Mouse (Mus musculus) MEL (cell line): ENCODE measurements around the gene Rhbdl3. TPM values are rescaled to one million over a fixed set of nuclear protein-coding genes. Genes with fewer than 3 reads are reported as not detected.

Experiments used
- DNase-seq: peaks from one replicate; pipeline ENCODE4 v3.0.0; 2011; ENCODE audit warnings: low read depth, low spot score
- H3K27ac ChIP-seq: 2 replicates; pipeline ENCODE4 v1.5.1; 2012; ENCODE audit warnings: low read depth, mild to moderate bottlenecking, control low read depth, low read length, moderate library complexity; ENCODE audit not compliant: control insufficient read depth
- H3K27me3 ChIP-seq, 2 experiments: fragments of 150-350 bp in 1 of 2; sonication (generic) in 1 of 2; 2 replicates each; pipeline ENCODE4 v1.6.1; 2012; ENCODE audit warnings: low read length in 2 of 2, mild to moderate bottlenecking in 2 of 2, improper control_type of control experiment in 1 of 2, moderate library complexity in 1 of 2; ENCODE audit not compliant: insufficient read depth in 2 of 2, control insufficient read depth in 1 of 2
- H3K36me3 ChIP-seq, 2 experiments: 2 replicates each; pipeline ENCODE4 v1.6.1; 2012 to 2014; ENCODE audit warnings: low read length in 2 of 2, improper control_type of control experiment in 1 of 2, inconsistent platforms in 1 of 2, mild to moderate bottlenecking in 1 of 2; ENCODE audit not compliant: insufficient read depth in 2 of 2, control insufficient read depth in 1 of 2
- H3K4me1 ChIP-seq, 2 experiments: fragments of 150-350 bp in 1 of 2; sonication (generic) in 1 of 2; 2 replicates each; pipeline ENCODE4 v1.6.1; 2012; ENCODE audit warnings: low read length in 2 of 2, improper control_type of control experiment in 1 of 2, mild to moderate bottlenecking in 1 of 2; ENCODE audit not compliant: insufficient read depth in 2 of 2, control insufficient read depth in 1 of 2
- H3K4me3 ChIP-seq, 2 experiments: fragments of 150-350 bp in 1 of 2; sonication (generic) in 1 of 2; 2 replicates each; pipeline ENCODE4 v1.5.1; 2012; ENCODE audit warnings: low read depth in 2 of 2, low read length in 2 of 2, mild to moderate bottlenecking in 2 of 2, moderate library complexity in 2 of 2, control low read depth in 1 of 2, improper control_type of control experiment in 1 of 2; ENCODE audit not compliant: control insufficient read depth in 1 of 2, insufficient read depth in 1 of 2
- H3K79me2 ChIP-seq: 2 replicates; pipeline ENCODE4 v1.6.1; 2012; ENCODE audit warnings: mild to moderate bottlenecking, low read length, moderate library complexity; ENCODE audit not compliant: control insufficient read depth, poor library complexity, insufficient read depth
- H3K9ac ChIP-seq: 2 replicates; pipeline ENCODE4 v1.6.1; 2012; ENCODE audit warnings: low read depth, mild to moderate bottlenecking, control low read depth, low read length, moderate library complexity; ENCODE audit not compliant: control insufficient read depth, poor library complexity, severe bottlenecking
- H3K9me3 ChIP-seq: fragments of 150-350 bp; sonication (generic); replicated peaks from 2 replicates; pipeline ENCODE4 v1.6.1; 2012; ENCODE audit warnings: mild to moderate bottlenecking, low read length, improper control_type of control experiment, moderate library complexity; ENCODE audit not compliant: insufficient read depth
- BHLHE40 ChIP-seq: IDR thresholded peaks from 2 replicates; pipeline ENCODE4 v1.6.1; 2012; ENCODE audit warnings: low read depth, mild to moderate bottlenecking, inconsistent platforms, low read length, improper control_type of control experiment, borderline replicate concordance
- CHD1 ChIP-seq: IDR thresholded peaks from 2 replicates; pipeline ENCODE4 v1.6.1; 2012; ENCODE audit warnings: low read depth, mild to moderate bottlenecking, inconsistent platforms, low read length, improper control_type of control experiment
- CHD2 ChIP-seq: IDR thresholded peaks from 2 replicates; pipeline ENCODE4 v1.6.1; 2011; ENCODE audit warnings: low read length, improper control_type of control experiment
- CTCF ChIP-seq, 3 experiments: IDR thresholded peaks in 2 of 3; conservative IDR thresholded peaks in 1 of 3; 2 replicates each; pipeline ENCODE4 v1.5.1; 2011 to 2012; ENCODE audit warnings: low read length in 3 of 3, low read depth in 2 of 3, mild to moderate bottlenecking in 2 of 3, improper control_type of control experiment in 1 of 3, inconsistent platforms in 1 of 3, mixed read lengths in 1 of 3, moderate library complexity in 1 of 3; ENCODE audit not compliant: control insufficient read depth in 1 of 3, insufficient read depth in 1 of 3, poor library complexity in 1 of 3, severe bottlenecking in 1 of 3
- ELF1 ChIP-seq: IDR thresholded peaks from 2 replicates; pipeline ENCODE4 v1.6.1; 2014; ENCODE audit warnings: low read depth, mild to moderate bottlenecking, inconsistent platforms, low read length, improper control_type of control experiment, moderate library complexity
- ETS1 ChIP-seq: IDR thresholded peaks from 2 replicates; pipeline ENCODE4 v1.6.1; 2012; ENCODE audit warnings: low read depth, mild to moderate bottlenecking, inconsistent platforms, low read length, improper control_type of control experiment, moderate library complexity
- GABPA ChIP-seq: IDR thresholded peaks from 2 replicates; pipeline ENCODE4 v1.6.1; 2012; ENCODE audit warnings: low read depth, mild to moderate bottlenecking, inconsistent platforms, low read length, improper control_type of control experiment, moderate library complexity
- HCFC1 ChIP-seq: IDR thresholded peaks from 2 replicates; pipeline ENCODE4 v1.6.1; 2012; ENCODE audit warnings: low read depth, mild to moderate bottlenecking, inconsistent platforms, low read length, improper control_type of control experiment, moderate library complexity
- JUND ChIP-seq: IDR thresholded peaks from 2 replicates; pipeline ENCODE4 v1.6.1; 2011; ENCODE audit warnings: low read depth, mild to moderate bottlenecking, improper control_type of control experiment, low read length
- KAT2A ChIP-seq: conservative IDR thresholded peaks from 2 replicates; pipeline ENCODE4 v1.6.1; 2012; ENCODE audit warnings: low read depth, low read length, improper control_type of control experiment, inconsistent platforms
- MAX ChIP-seq: IDR thresholded peaks from 2 replicates; pipeline ENCODE4 v1.6.1; 2011; ENCODE audit warnings: low read length, improper control_type of control experiment
- MEF2A ChIP-seq: IDR thresholded peaks from 2 replicates; pipeline ENCODE4 v1.6.1; 2014; ENCODE audit warnings: low read depth, mild to moderate bottlenecking, inconsistent platforms, low read length, improper control_type of control experiment; ENCODE audit not compliant: poor library complexity, insufficient replicate concordance, severe bottlenecking; ENCODE audit errors: extremely low read depth
- MXI1 ChIP-seq: IDR thresholded peaks from 2 replicates; pipeline ENCODE4 v1.6.1; 2011; ENCODE audit warnings: mild to moderate bottlenecking, low read depth, low read length, improper control_type of control experiment
- MYC ChIP-seq: IDR thresholded peaks from 2 replicates; pipeline ENCODE4 v1.6.1; 2011; ENCODE audit warnings: low read depth, mild to moderate bottlenecking, low read length, improper control_type of control experiment, moderate library complexity
- NELFE ChIP-seq: IDR thresholded peaks from 2 replicates; pipeline ENCODE4 v1.6.1; 2011; ENCODE audit warnings: low read depth, low read length, improper control_type of control experiment
- POLR2A ChIP-seq, 2 experiments: IDR thresholded peaks; 2 replicates each; pipeline ENCODE4 v1.6.1; 2011 to 2012; ENCODE audit warnings: low read length in 2 of 2, mild to moderate bottlenecking in 2 of 2, control low read depth in 1 of 2, improper control_type of control experiment in 1 of 2, low read depth in 1 of 2, moderate library complexity in 1 of 2; ENCODE audit not compliant: control insufficient read depth in 1 of 2, insufficient read depth in 1 of 2, poor library complexity in 1 of 2
- POLR2AphosphoS2 ChIP-seq: IDR thresholded peaks from 2 replicates; pipeline ENCODE4 v1.6.1; 2011; ENCODE audit warnings: low read length, improper control_type of control experiment
- POLR2AphosphoS5 ChIP-seq: IDR thresholded peaks from 2 replicates; pipeline ENCODE4 v1.6.1; 2012; ENCODE audit warnings: low read depth, borderline replicate concordance, mild to moderate bottlenecking, inconsistent platforms, low read length, moderate library complexity, mixed read lengths
- RAD21 ChIP-seq: IDR thresholded peaks from 2 replicates; pipeline ENCODE4 v1.6.1; 2011; ENCODE audit warnings: mild to moderate bottlenecking, low read depth, low read length, improper control_type of control experiment
- SIN3A ChIP-seq: IDR thresholded peaks from 2 replicates; pipeline ENCODE4 v1.6.1; 2012; ENCODE audit warnings: low read length, improper control_type of control experiment, inconsistent platforms
- SMC3 ChIP-seq: IDR thresholded peaks from 2 replicates; pipeline ENCODE4 v1.6.1; 2011; ENCODE audit warnings: low read depth, low read length, improper control_type of control experiment
- TAL1 ChIP-seq: IDR thresholded peaks from 2 replicates; pipeline ENCODE4 v1.6.1; 2012; ENCODE audit warnings: mild to moderate bottlenecking, inconsistent platforms, low read length, moderate library complexity, mixed read lengths
- TBP ChIP-seq: IDR thresholded peaks from 2 replicates; pipeline ENCODE4 v1.8.0; 2011; ENCODE audit warnings: low read depth, low read length, improper control_type of control experiment
- TCF12 ChIP-seq: IDR thresholded peaks from 2 replicates; pipeline ENCODE4 v1.6.1; 2014; ENCODE audit warnings: low read depth, mild to moderate bottlenecking, inconsistent platforms, low read length, improper control_type of control experiment, moderate library complexity
- USF1 ChIP-seq: IDR thresholded peaks from 2 replicates; pipeline ENCODE4 v1.6.1; 2014; ENCODE audit warnings: low read depth, mild to moderate bottlenecking, inconsistent platforms, low read length, improper control_type of control experiment, moderate library complexity
- USF2 ChIP-seq, 2 experiments: IDR thresholded peaks; 2 replicates each; pipeline ENCODE4 v1.6.1; 2011 to 2012; ENCODE audit warnings: improper control_type of control experiment in 2 of 2, low read length in 2 of 2, borderline replicate concordance in 1 of 2, inconsistent platforms in 1 of 2, low read depth in 1 of 2, mild to moderate bottlenecking in 1 of 2; ENCODE audit not compliant: insufficient read depth in 1 of 2
- ZC3H11A ChIP-seq: IDR thresholded peaks from 2 replicates; pipeline ENCODE4 v1.6.1; 2012; ENCODE audit warnings: low read depth, mild to moderate bottlenecking, inconsistent platforms, low read length, improper control_type of control experiment
- ZMIZ1 ChIP-seq: IDR thresholded peaks from 2 replicates; pipeline ENCODE4 v1.6.1; 2012; ENCODE audit warnings: low read depth, mild to moderate bottlenecking, inconsistent platforms, low read length, improper control_type of control experiment, moderate library complexity
- polyA plus RNA-seq, 2 experiments: library from polyadenylated mRNA; stranded (reverse) in 1 of 2; unstranded in 1 of 2; fragments of >175 nt in 1 of 2; fragments of >200 nt in 1 of 2; gene quantifications; 2 replicates each; pipeline versions ENCODE4 v1.2.1 to v1.2.4; 2012; ENCODE audit warnings: low replicate concordance in 2 of 2, low read depth in 1 of 2; ENCODE audit not compliant: insufficient read length in 2 of 2, insufficient read depth in 1 of 2, missing spikeins in 1 of 2
- total RNA-seq: library from RNA; depleted of rRNA; stranded (reverse); fragments of 300-350 nt; gene quantifications from 2 replicates; pipeline ENCODE4 v1.2.3, GENCODE M21; 2012

Gene Rhbdl3
- total and polyA plus RNA-seq, 3 experiments = 0.04 to 0.11 TPM; not detected in 1

GRCm38 (mm10) chr11:80287150-80287549 lies 13.6 kb upstream of the Rhbdl3 start (continued):
- no peak for TF ChIP-seq NELFE
- TF ChIP-seq SMC3 = peak; percentile 83
- peak; percentile 69 for TF ChIP-seq USF1
- no peak for TF ChIP-seq POLR2A (IDR thresholded peaks at IDR 0.05; ENCODE audit: control insufficient read depth in 1 of 2, insufficient read depth in 1 of 2, low read depth in 1 of 2, low read length in 2 of 2, poor library complexity in 1 of 2)
- TF ChIP-seq TBP = no peak
- no peak for TF ChIP-seq CHD1
- no peak for TF ChIP-seq ETS1
- TF ChIP-seq TAL1 = no peak
- TF ChIP-seq POLR2AphosphoS5 = no peak
- no peak for TF ChIP-seq HCFC1
- no peak for TF ChIP-seq JUND
- TF ChIP-seq CTCF (IDR thresholded peaks at IDR 0.05 in 2 of 3, conservative IDR thresholded peaks at IDR 0.05 in 1 of 3; ENCODE audit: control insufficient read depth in 1 of 3, insufficient read depth in 1 of 3, low read depth in 2 of 3, low read length in 3 of 3, poor library complexity in 1 of 3, severe bottlenecking in 1 of 3) = peak; percentile 95 to 99 (median 97)
- peak; percentile 92 for TF ChIP-seq RAD21
- no peak for TF ChIP-seq MEF2A
- no peak for TF ChIP-seq ZMIZ1
- peak; percentile 49; the same call in 1 of the 2 replicates for TF ChIP-seq MXI1
- no peak for TF ChIP-seq ELF1
- no peak; the same call in 1 of the 2 replicates for TF ChIP-seq BHLHE40
- no peak for TF ChIP-seq KAT2A
- peak; percentile 83 for TF ChIP-seq MYC

DNA sequence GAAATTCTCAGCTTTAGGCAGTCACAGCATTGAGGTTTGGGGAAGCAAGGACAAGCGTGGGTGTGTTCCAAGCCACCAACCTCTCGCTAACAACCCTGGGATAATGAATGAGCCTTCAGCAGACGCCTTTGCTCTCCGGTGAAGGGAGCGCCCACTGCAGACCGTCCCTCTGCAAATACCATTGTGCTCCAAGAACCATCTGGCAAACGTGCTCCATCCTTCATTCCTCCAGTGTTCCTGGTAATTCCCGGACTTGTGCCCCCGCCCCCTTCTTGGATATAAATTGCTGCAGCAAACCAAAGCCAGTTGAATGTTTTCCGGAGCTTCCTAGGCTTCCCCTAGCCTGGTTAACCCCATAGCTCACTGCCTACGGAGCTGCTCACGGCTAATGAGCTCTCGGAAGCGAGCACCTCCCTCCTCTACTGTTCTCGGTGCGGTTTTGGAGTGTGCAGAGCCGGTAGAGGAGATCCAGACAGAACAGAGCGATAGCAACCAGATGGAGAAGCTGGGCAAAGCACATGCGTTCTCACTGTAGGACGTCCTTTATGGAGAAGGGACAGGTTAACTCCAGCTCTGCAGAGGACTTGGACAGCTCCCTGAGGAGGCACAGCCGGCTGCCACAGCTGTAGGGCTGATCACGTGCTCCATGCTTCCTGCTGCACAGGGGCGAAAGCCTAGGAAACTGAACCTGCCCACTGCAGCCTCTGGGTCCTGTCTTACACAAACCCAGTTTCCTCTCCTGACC lies 10.8 kb upstream of the Rhbdl3 start:
- Histone ChIP-seq H3K9ac (no peak overlapping the region), H3K4me3 (no peak overlapping the region), H3K27ac (no peak overlapping the region), H3K36me3 (no peaks in the 10 kb centered on the region), H3K79me2 (no peaks in the 10 kb centered on the region), H3K9me3 (no peaks in the 10 kb centered on the region), H3K4me1 (no peaks in the 10 kb centered on the region), H3K27me3 (no peaks in the 10 kb centered on the region; a peak in 2 of 4 replicates)
- TF ChIP-seq MAX = no peak
- no peak for TF ChIP-seq USF2 (IDR thresholded peaks at IDR 0.05; ENCODE audit: borderline replicate concordance in 1 of 2, insufficient read depth in 1 of 2, low read depth in 1 of 2, low read length in 2 of 2)
- no peak for TF ChIP-seq ETS1
- TF ChIP-seq POLR2AphosphoS2 = no peak
- TF ChIP-seq JUND = no peak
- no peak for TF ChIP-seq CHD2
- TF ChIP-seq SIN3A = no peak
- no peak for TF ChIP-seq MYC
- TF ChIP-seq SMC3 = no peak
- TF ChIP-seq GABPA = no peak
- TF ChIP-seq POLR2A (IDR thresholded peaks at IDR 0.05; ENCODE audit: control insufficient read depth in 1 of 2, insufficient read depth in 1 of 2, low read depth in 1 of 2, low read length in 2 of 2, poor library complexity in 1 of 2) = no peak
- no peak for TF ChIP-seq ZC3H11A
- TF ChIP-seq CHD1 = no peak
- TF ChIP-seq TCF12 = no peak
- DNase-seq = no peak
